Mouse (Mus musculus) liver, embryonic 14.5 days (tissue): ENCODE data around the gene Gm10377. TPM values are rescaled to one million over a fixed set of nuclear protein-coding genes. Genes with fewer than 3 reads are reported as not detected.
"Not testable (repeated sequence)": the region's sequence is repeated elsewhere in the genome, so short reads cannot be mapped to it uniquely, and the experiment has no call there.

ENCODE experiments used
- ATAC-seq: fragments of 200-750 bp; cut with Nextera tagmentation; 2 replicates; pipeline ENCODE4 v1.8.0; 2017; ENCODE audit warnings: moderate number of reproducible peaks, mild to moderate bottlenecking, moderate library complexity; ENCODE audit not compliant: insufficient read depth
- DNase-seq, 3 experiments: peaks; one replicate each; pipeline ENCODE4 v3.0.0-alpha.2; 2012 to 2013; ENCODE audit warnings: low read depth in 3 of 3, low spot score in 3 of 3
- H3K27ac ChIP-seq: fragments of 300-500 bp; sonication (generic); 2 replicates; pipeline ENCODE4 v1.5.1; 2014; ENCODE audit warnings: moderate library complexity, mild to moderate bottlenecking, control low read depth, inconsistent platforms
- H3K27me3 ChIP-seq: fragments of 300-500 bp; sonication (generic); 2 replicates; pipeline ENCODE4 v1.6.1; 2014; ENCODE audit warnings: mild to moderate bottlenecking, low read length, moderate library complexity; ENCODE audit not compliant: control insufficient read depth, insufficient read depth
- H3K36me3 ChIP-seq: fragments of 300-500 bp; sonication (generic); replicated peaks from 2 replicates; pipeline ENCODE4 v1.6.1; 2014; ENCODE audit warnings: low read depth; ENCODE audit not compliant: control insufficient read depth, insufficient read depth
- H3K4me1 ChIP-seq, 2 experiments: fragments of 200-500 bp in 1 of 2; fragments of 300-500 bp in 1 of 2; sonication (generic) in 1 of 2; replicated peaks; 2 replicates each; pipeline ENCODE4 v1.6.1; 2012 to 2014; ENCODE audit warnings: antibody characterized with exemption in 1 of 2, inconsistent platforms in 1 of 2, low read length in 1 of 2; ENCODE audit not compliant: control insufficient read depth in 2 of 2, insufficient read depth in 2 of 2
- H3K4me2 ChIP-seq: fragments of 300-500 bp; sonication (generic); 2 replicates; pipeline ENCODE4 v1.6.1; 2014; ENCODE audit warnings: low read depth, mild to moderate bottlenecking, control low read depth, moderate library complexity
- H3K4me3 ChIP-seq, 2 experiments: fragments of 200-500 bp in 1 of 2; fragments of 300-500 bp in 1 of 2; sonication (generic) in 1 of 2; 2 replicates each; pipeline ENCODE4 v1.5.1; 2012 to 2014; ENCODE audit warnings: low read depth in 2 of 2, low read length in 2 of 2, mild to moderate bottlenecking in 2 of 2, control low read depth in 1 of 2, inconsistent platforms in 1 of 2, moderate library complexity in 1 of 2; ENCODE audit not compliant: insufficient read depth in 1 of 2
- H3K9ac ChIP-seq: fragments of 300-500 bp; sonication (generic); replicated peaks from 2 replicates; pipeline ENCODE4 v1.6.1; 2014; ENCODE audit warnings: mild to moderate bottlenecking, control low read depth, moderate library complexity
- H3K9me3 ChIP-seq: fragments of 300-500 bp; sonication (generic); 2 replicates; pipeline ENCODE4 v1.6.1; 2016; ENCODE audit warnings: low read length, mixed read lengths; ENCODE audit not compliant: control insufficient read depth
- WGBS: fragments of 180-500 bp; shearing (Covaris S2); extraction: QIAGEN DNeasy Blood & Tissue Kit; methylation state at CpG from one replicate; pipeline ENCODE4 v1.1.7; 2014; ENCODE audit not compliant: insufficient replicate concordance; 5-methylcytosine and 5-hydroxymethylcytosine counted together
- polyA plus RNA-seq, 2 experiments: library from polyadenylated mRNA; depleted of rRNA in 1 of 2; stranded (reverse) in 1 of 2; unstranded in 1 of 2; fragments of >200 nt; fragmentation: Nextera tagmentation in 1 of 2; extraction: Ambion mirVana in 1 of 2; gene quantifications; 2 replicates each; pipeline versions ENCODE4 v1.2.1 to v1.2.3; 2012 to 2014

Gm10377 gene
- polyA plus RNA-seq (2012; rRNA removed) (not detected in 2 replicates), polyA plus RNA-seq (2014; fragmentation: Nextera tagmentation; extraction: Ambion mirVana) (not detected in 2 replicates)

DNA sequence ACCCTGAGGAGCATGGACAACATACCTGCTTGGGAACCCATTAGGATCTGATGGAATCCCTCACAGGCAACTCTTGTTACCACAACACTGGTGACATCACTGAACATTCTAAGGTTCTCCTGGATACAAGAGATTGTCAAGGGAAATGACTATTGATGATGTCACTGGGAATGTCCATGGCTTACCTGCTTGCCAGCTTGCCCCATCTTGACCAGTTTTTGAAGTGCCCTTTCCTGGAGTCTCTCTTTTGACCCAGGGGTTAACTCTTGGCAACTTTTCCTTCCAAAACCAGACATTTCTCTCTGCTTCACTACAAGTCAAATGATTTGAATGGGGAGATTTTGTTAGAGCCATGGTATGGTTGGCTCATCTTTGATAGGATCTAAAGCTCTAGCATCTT is at the start of gene Gm10377:
Gene Gm10377 (minus strand): TSS at position 101 of the 400 bp plus-strand sequence.
- ATAC-seq, H3K27ac ChIP-seq, H3K4me2 ChIP-seq, DNase-seq, H3K4me1 ChIP-seq, H3K27me3 ChIP-seq, H3K36me3 ChIP-seq, H3K9me3 ChIP-seq, H3K9ac ChIP-seq, H3K4me3 ChIP-seq: not testable (repeated sequence)

DNA sequence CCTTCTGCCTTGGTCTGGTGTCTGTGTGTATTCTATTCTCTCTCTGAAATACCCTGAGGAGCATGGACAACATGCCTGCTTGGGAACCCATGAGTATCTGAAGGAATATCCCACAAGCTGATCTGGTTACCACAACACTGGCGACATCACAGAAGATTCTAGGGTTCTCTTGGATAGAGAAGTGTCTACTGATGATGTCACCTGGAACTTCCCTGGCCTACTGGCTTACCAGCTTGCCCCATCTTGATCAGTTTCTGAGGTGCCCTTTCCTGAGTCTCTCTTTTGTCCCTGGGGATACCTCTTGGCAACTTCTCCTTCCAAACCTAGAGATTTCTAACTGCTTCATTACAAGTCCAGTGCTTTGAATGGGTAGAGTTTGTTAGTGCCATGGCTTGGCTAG is 29.1 kb downstream of the Gm10377 start, which contains the start of gene Gm3015:
Gene Gm3015 (minus strand): TSS at position 101 of the 400 bp plus-strand sequence.
- H3K36me3 ChIP-seq, H3K9ac ChIP-seq, H3K27ac ChIP-seq, ATAC-seq, H3K4me3 ChIP-seq, DNase-seq, H3K9me3 ChIP-seq, H3K27me3 ChIP-seq, H3K4me2 ChIP-seq, H3K4me1 ChIP-seq: not testable (repeated sequence)
- WGBS, result no CpG with 5 or more reads among the region's 1 CpGs

Other genes starting within 250 kb of the Gm10377 start
- not detected in 2 replicates for gene Gm17124, start 198.1 kb downstream of the Gm10377 start, polyA plus RNA-seq (2012; rRNA removed)
- gene Gm17124, start 198.1 kb downstream of the Gm10377 start, polyA plus RNA-seq (2014; fragmentation: Nextera tagmentation; extraction: Ambion mirVana), result not detected in 2 replicates
- not detected in 2 replicates for gene Gm3633, start 156.1 kb downstream of the Gm10377 start, polyA plus RNA-seq (2012; rRNA removed)
- not detected in 2 replicates for gene Gm3633, start 156.1 kb downstream of the Gm10377 start, polyA plus RNA-seq (2014; fragmentation: Nextera tagmentation; extraction: Ambion mirVana)
- not detected in 2 replicates for gene Gm10378, start 142.0 kb downstream of the Gm10377 start, polyA plus RNA-seq (2012; rRNA removed)
- gene Gm10378, start 142.0 kb downstream of the Gm10377 start, polyA plus RNA-seq (2014; fragmentation: Nextera tagmentation; extraction: Ambion mirVana), result not detected in 2 replicates
- gene Gm3015, start 29.2 kb downstream of the Gm10377 start, polyA plus RNA-seq (2012; rRNA removed), result not detected in 2 replicates
- gene Gm3015, start 29.2 kb downstream of the Gm10377 start, polyA plus RNA-seq (2014; fragmentation: Nextera tagmentation; extraction: Ambion mirVana), result not detected in 2 replicates
- not detected in 2 replicates for gene Gm21977, start 55.5 kb upstream of the Gm10377 start, polyA plus RNA-seq (2012; rRNA removed)
- gene Gm21977, start 55.5 kb upstream of the Gm10377 start, polyA plus RNA-seq (2014; fragmentation: Nextera tagmentation; extraction: Ambion mirVana), result not detected in 2 replicates
- gene Gm8082, start 195.6 kb upstream of the Gm10377 start, polyA plus RNA-seq (2012; rRNA removed), result not detected in 2 replicates
- not detected in 2 replicates for gene Gm8082, start 195.6 kb upstream of the Gm10377 start, polyA plus RNA-seq (2014; fragmentation: Nextera tagmentation; extraction: Ambion mirVana)
- gene Gm10376, start 217.6 kb upstream of the Gm10377 start, polyA plus RNA-seq (2012; rRNA removed), result not detected in 2 replicates
- gene Gm10376, start 217.6 kb upstream of the Gm10377 start, polyA plus RNA-seq (2014; fragmentation: Nextera tagmentation; extraction: Ambion mirVana), result not detected in 2 replicates